Mouse (Mus musculus) heart, postnatal 0 days (tissue): ENCODE data around the gene Igfbp4.

Source experiments
- CTCF ChIP-seq: IDR thresholded peaks from 2 replicates; pipeline ENCODE4 v1.5.1; 2016; ENCODE audit warnings: antibody characterized with exemption, control low read depth, low read depth
- EP300 ChIP-seq: IDR thresholded peaks from 2 replicates; pipeline ENCODE4 v1.6.1; 2016; ENCODE audit warnings: antibody characterized with exemption, low read depth

- no peak for TF ChIP-seq EP300
- TF ChIP-seq CTCF, result no peak
Observed at GRCm38 (mm10) chr11:98995987-98996386, 45.1 kb upstream of the Igfbp4 start.
